Mouse (Mus musculus) neural tube, embryonic 11.5 days (tissue): ENCODE results near the gene Zfhx3. TPM values are rescaled to one million over a fixed set of nuclear protein-coding genes. Genes with fewer than 3 reads are reported as not detected.

Experiments
- ATAC-seq: fragments of 200-750 bp; cut with Nextera tagmentation; 2 replicates; pipeline ENCODE4 v1.8.0; 2017; ENCODE audit warnings: moderate number of reproducible peaks, mild to moderate bottlenecking, moderate TSS enrichment, moderate library complexity; ENCODE audit not compliant: insufficient read depth, low FRiP score, low TSS enrichment
- DNase-seq: peaks from one replicate; pipeline ENCODE4 v3.0.0-alpha.2; 2015; ENCODE audit warnings: low spot score
- H3K27ac ChIP-seq: fragments of 300-500 bp; sonication (generic); 2 replicates; pipeline ENCODE4 v1.5.1; 2014; ENCODE audit warnings: low read depth, mild to moderate bottlenecking, low read length
- H3K27me3 ChIP-seq: fragments of 300-500 bp; sonication (generic); 2 replicates; pipeline ENCODE4 v1.6.1; 2014; ENCODE audit warnings: mild to moderate bottlenecking, low read length, mixed read lengths; ENCODE audit not compliant: control insufficient read depth, insufficient read depth
- H3K36me3 ChIP-seq: fragments of 300-500 bp; sonication (generic); 2 replicates; pipeline ENCODE4 v1.6.1; 2014; ENCODE audit warnings: mild to moderate bottlenecking, low read length, moderate library complexity, mixed read lengths; ENCODE audit not compliant: control insufficient read depth, insufficient read depth
- H3K4me1 ChIP-seq: fragments of 300-500 bp; sonication (generic); 2 replicates; pipeline ENCODE4 v1.6.1; 2014; ENCODE audit warnings: low read length, mixed read lengths; ENCODE audit not compliant: control insufficient read depth, insufficient read depth
- H3K4me2 ChIP-seq: fragments of 300-500 bp; sonication (generic); 2 replicates; pipeline ENCODE4 v1.6.1; 2014; ENCODE audit warnings: low read depth, mild to moderate bottlenecking, moderate library complexity
- H3K4me3 ChIP-seq: fragments of 300-500 bp; sonication (generic); 2 replicates; pipeline ENCODE4 v1.5.1; 2014; ENCODE audit warnings: low read depth, low read length
- H3K9ac ChIP-seq: fragments of 300-500 bp; sonication (generic); 2 replicates; pipeline ENCODE4 v1.6.1; 2014; ENCODE audit warnings: mild to moderate bottlenecking, low read length
- H3K9me3 ChIP-seq: fragments of 300-500 bp; sonication (generic); 2 replicates; pipeline ENCODE4 v1.6.1; 2016; ENCODE audit warnings: low read length; ENCODE audit not compliant: control insufficient read depth
- WGBS: fragments of 180-500 bp; shearing (Covaris S2); extraction: QIAGEN DNeasy Blood & Tissue Kit; methylation state at CpG from one replicate; pipeline ENCODE4 v1.1.7; 2014; 5-methylcytosine and 5-hydroxymethylcytosine counted together
- microRNA-seq: library from miRNA; unstranded; fragments of <30 nt; microRNA quantifications from one replicate; pipeline ENCODE4, GENCODE M21; 2016
- polyA plus RNA-seq: library from polyadenylated mRNA; unstranded; fragments of >200 nt; fragmentation: Nextera tagmentation; extraction: Ambion mirVana; gene quantifications from 2 replicates; pipeline ENCODE4 v1.2.1, GENCODE M21; 2014

Gene Zfhx3
- polyA plus RNA-seq, 1 experiment from 2014 or later: 36.2 TPM

- H3K27me3 ChIP-seq: no peaks in the 10 kb centered on the region
- H3K27ac ChIP-seq: no peak overlapping the region
- H3K4me2 ChIP-seq: no peak overlapping the region
- WGBS: 85% methylated on average over 15 of the region's 15 CpGs
- DNase-seq (peak; percentile 26), ATAC-seq (no peak)
- no peaks in the 10 kb centered on the region for H3K4me1 ChIP-seq
- no peak overlapping the region for H3K9ac ChIP-seq
- H3K4me3 ChIP-seq: no peak overlapping the region
- H3K9me3 ChIP-seq: no peaks in the 10 kb centered on the region
- no peaks in the 10 kb centered on the region for H3K36me3 ChIP-seq
These were observed 1057.1 kb downstream of the Zfhx3 start for GRCm38 (mm10) chr8:108999297-109000249.

- WGBS: 89% methylated on average over 9 of the region's 9 CpGs
- Histone ChIP-seq H3K4me2 (no peak overlapping the region), H3K27me3 (no peaks in the 10 kb centered on the region), H3K36me3 (no peaks in the 10 kb centered on the region), H3K9me3 (no peaks in the 10 kb centered on the region), H3K4me1 (no peaks in the 10 kb centered on the region), H3K4me3 (no peak overlapping the region), H3K9ac (no peak overlapping the region), H3K27ac (no peak overlapping the region)
- no peak for DNase-seq
- no peak for ATAC-seq
These were observed 1058.6 kb downstream of the Zfhx3 start for GRCm38 (mm10) chr8:109001031-109001430.

GRCm38 (mm10) chr8:109001923-109002322 is 1059.5 kb downstream of the Zfhx3 start:
- Histone ChIP-seq H3K4me1 (no peaks in the 10 kb centered on the region), H3K9me3 (no peaks in the 10 kb centered on the region), H3K9ac (no peak overlapping the region), H3K27me3 (no peaks in the 10 kb centered on the region), H3K4me2 (no peak overlapping the region), H3K4me3 (no peak overlapping the region), H3K27ac (no peak overlapping the region), H3K36me3 (no peaks in the 10 kb centered on the region)
- no peak for ATAC-seq
- 90% methylated on average over 5 of the region's 5 CpGs for WGBS
- no peak for DNase-seq

GRCm38 (mm10) chr8:109006986-109007385 is 1064.5 kb downstream of the Zfhx3 start:
- Histone ChIP-seq H3K27me3 (no peaks in the 10 kb centered on the region), H3K36me3 (no peaks in the 10 kb centered on the region), H3K4me1 (no peaks in the 10 kb centered on the region), H3K27ac (no peak overlapping the region), H3K4me2 (no peak overlapping the region), H3K9me3 (no peaks in the 10 kb centered on the region), H3K4me3 (no peak overlapping the region), H3K9ac (no peak overlapping the region)
- ATAC-seq (no peak), DNase-seq (no peak)
- 85% methylated on average over 9 of the region's 9 CpGs for WGBS

Small RNA genes lying within 50 kb of the gene (microRNA-seq; reads per million reads assigned to microRNA genes)
- gene Mir3108: not detected
